ENCODE assay signal across 20 mouse cellular contexts in genomic region chr12:106327351-106327750, GRCm38 (mm10).
DNase-seq lines count a peak whose midpoint lies in the region; ATAC-seq and TF ChIP-seq lines count a peak whose summit lies in the region.
"Had no signal": no experiment of that assay in that cellular context is flagged by ENCODE, and none has a peak within 500 bp of the region (broad histone marks: within the 10 kb centered on the region; RNA-seq: fewer than 3 reads in every experiment).

No protein-coding gene starts in this region.

- H3K27me3 ChIP-seq in liver, embryonic 13.5 days: no peaks in the 10 kb centered on the region
- no peaks in the 10 kb centered on the region for H3K27me3 ChIP-seq in liver, postnatal 0 days (ENCODE audit: insufficient read depth, low read length)
- no peaks in the 10 kb centered on the region for H3K27me3 ChIP-seq in MEL (ENCODE audit: control insufficient read depth in 1 of 2, insufficient read depth in 2 of 2, low read length in 2 of 2)
- H3K27me3 ChIP-seq in hindbrain, embryonic 14.5 days (ENCODE audit: control insufficient read depth, insufficient read depth, low read length): peaks cover 62% of the 10 kb centered on the region
- H3K27me3 ChIP-seq: embryonic facial prominence, embryonic 12.5 days; forebrain, embryonic 13.5 days; forebrain, embryonic 15.5 days had no signal

- H3K27ac ChIP-seq in liver, embryonic 13.5 days: peak overlapping the region; percentile 34; the same call in 1 of the 2 replicates
- H3K27ac ChIP-seq in liver, postnatal 0 days (ENCODE audit: low read depth): no peak overlapping the region
- peak overlapping the region; percentile 72 for H3K27ac ChIP-seq in MEL (ENCODE audit: control insufficient read depth, low read depth, low read length)
- H3K27ac ChIP-seq in hindbrain, embryonic 14.5 days: no peak overlapping the region
- H3K27ac ChIP-seq: embryonic facial prominence, embryonic 10.5 days; embryonic facial prominence, embryonic 12.5 days; forebrain, embryonic 13.5 days; forebrain, embryonic 15.5 days had no signal

- no peak overlapping the region for H3K9ac ChIP-seq in liver, embryonic 13.5 days
- no peak overlapping the region for H3K9ac ChIP-seq in liver, postnatal 0 days (replicated peaks)
- H3K9ac ChIP-seq in MEL (ENCODE audit: control insufficient read depth, low read depth, low read length, poor library complexity, severe bottlenecking): no peak overlapping the region
- no peak overlapping the region for H3K9ac ChIP-seq in hindbrain, embryonic 14.5 days
- H3K9ac ChIP-seq: embryonic facial prominence, embryonic 12.5 days; forebrain, embryonic 13.5 days; forebrain, embryonic 15.5 days; forebrain, postnatal 0 days had no signal

- no peak overlapping the region for H3K4me2 ChIP-seq in liver, embryonic 13.5 days
- H3K4me2 ChIP-seq in liver, postnatal 0 days (ENCODE audit: low read depth, low read length): no peak overlapping the region
- no peak overlapping the region for H3K4me2 ChIP-seq in hindbrain, embryonic 14.5 days (replicated peaks)
- H3K4me2 ChIP-seq: embryonic facial prominence, embryonic 12.5 days; forebrain, embryonic 13.5 days; forebrain, embryonic 15.5 days had no signal

- WGBS in liver, embryonic 13.5 days (ENCODE audit: insufficient replicate concordance): 43% methylated on average over 5 of the region's 5 CpGs
- WGBS in liver, postnatal 0 days (ENCODE audit: insufficient replicate concordance): 64% methylated on average over 5 of the region's 5 CpGs
- 77% methylated on average over 5 of the region's 5 CpGs for WGBS in hindbrain, embryonic 14.5 days

- no peaks in the 10 kb centered on the region for H3K36me3 ChIP-seq in liver, embryonic 13.5 days
- no peaks in the 10 kb centered on the region for H3K36me3 ChIP-seq in liver, postnatal 0 days (replicated peaks; ENCODE audit: insufficient read depth, low read length)
- no peaks in the 10 kb centered on the region for H3K36me3 ChIP-seq in MEL (ENCODE audit: control insufficient read depth in 1 of 2, insufficient read depth in 2 of 2, low read length in 2 of 2)
- H3K36me3 ChIP-seq in hindbrain, embryonic 14.5 days (replicated peaks; ENCODE audit: control insufficient read depth, insufficient read depth): no peaks in the 10 kb centered on the region
- H3K36me3 ChIP-seq: embryonic facial prominence, embryonic 10.5 days; embryonic facial prominence, embryonic 12.5 days; forebrain, embryonic 15.5 days had no signal

- TF ChIP-seq EP300 in liver, postnatal 0 days (IDR thresholded peaks at IDR 0.05; ENCODE audit: low read depth): no peak
- TF ChIP-seq EP300 in MEL (IDR thresholded peaks at IDR 0.05; ENCODE audit: low read depth in 1 of 2, low read length in 2 of 2): peak in 1 of 2 experiments; percentile 69; a peak in 2 of 4 replicates

- no peak for TF ChIP-seq POLR2A in MEL (IDR thresholded peaks at IDR 0.05; ENCODE audit: control insufficient read depth in 1 of 2, insufficient read depth in 1 of 2, low read depth in 1 of 2, low read length in 2 of 2, poor library complexity in 1 of 2)

- H3K4me1 ChIP-seq in liver, embryonic 13.5 days (replicated peaks): no peaks in the 10 kb centered on the region
- no peaks in the 10 kb centered on the region for H3K4me1 ChIP-seq in liver, postnatal 0 days (ENCODE audit: insufficient read depth)
- H3K4me1 ChIP-seq in MEL (ENCODE audit: control insufficient read depth in 1 of 2, insufficient read depth in 2 of 2, low read length in 2 of 2): no peaks in the 10 kb centered on the region
- no peaks in the 10 kb centered on the region for H3K4me1 ChIP-seq in hindbrain, embryonic 14.5 days (replicated peaks; ENCODE audit: control insufficient read depth, insufficient read depth, low read length)
- H3K4me1 ChIP-seq: embryonic facial prominence, embryonic 10.5 days; embryonic facial prominence, embryonic 12.5 days had no signal

- no peaks in the 10 kb centered on the region for H3K79me2 ChIP-seq in MEL (ENCODE audit: control insufficient read depth, insufficient read depth, low read length, poor library complexity)

- peak; percentile 51 for ATAC-seq in liver, embryonic 13.5 days (ENCODE audit: low read depth)
- ATAC-seq in liver, postnatal 0 days: no peak
- no peak for ATAC-seq in hindbrain, embryonic 14.5 days (ENCODE audit: low FRiP score)
- ATAC-seq: activated CD4-positive, CD25-positive, alpha-beta regulatory T cell, adult 4 months; forebrain, embryonic 13.5 days; forebrain, embryonic 15.5 days; forebrain, postnatal 0 days; Patski had no signal

- no peak for DNase-seq in liver, embryonic 13.5 days
- DNase-seq in liver, postnatal 0 days: no peak
- peak; percentile 5 for DNase-seq in MEL (ENCODE audit: low read depth, low spot score)
- peak; percentile 2 for DNase-seq in c-Kit-positive CD71-positive TER-119-positive erythroid progenitor cells, embryonic 14.5 days (ENCODE audit: low spot score)
- no peak for DNase-seq in hindbrain, embryonic 14.5 days (ENCODE audit: low spot score)
- DNase-seq: adrenal gland, adult 8-10 months; adrenal gland, postnatal 14 days; adrenal gland, postnatal 36 days; cerebellum, adult 11 months; cerebellum, adult 18-20 months; cerebellum, adult 9-10 months; cerebellum, postnatal 10 days; cerebellum, postnatal 25 days had no signal

- no peak for TF ChIP-seq CTCF in liver, postnatal 0 days (IDR thresholded peaks at IDR 0.05; ENCODE audit: low read depth)
- TF ChIP-seq CTCF in MEL (IDR thresholded peaks at IDR 0.05 in 2 of 3, conservative IDR thresholded peaks at IDR 0.05 in 1 of 3; ENCODE audit: control insufficient read depth in 1 of 3, insufficient read depth in 1 of 3, low read depth in 2 of 3, low read length in 3 of 3, poor library complexity in 1 of 3, severe bottlenecking in 1 of 3): no peak

- peaks cover 18% of the 10 kb centered on the region for H3K9me3 ChIP-seq in liver, embryonic 13.5 days (replicated peaks)
- H3K9me3 ChIP-seq in liver, postnatal 0 days (ENCODE audit: low read length): peaks cover 2% of the 10 kb centered on the region
- no peaks in the 10 kb centered on the region for H3K9me3 ChIP-seq in MEL (replicated peaks; ENCODE audit: insufficient read depth, low read length)
- H3K9me3 ChIP-seq in hindbrain, embryonic 14.5 days (ENCODE audit: control insufficient read depth, low read length): no peaks in the 10 kb centered on the region
- H3K9me3 ChIP-seq: forebrain, embryonic 13.5 days; forebrain, embryonic 15.5 days had no signal

- no peak for TF ChIP-seq RAD21 in MEL (IDR thresholded peaks at IDR 0.05; ENCODE audit: low read depth, low read length)

- H3K4me3 ChIP-seq in liver, embryonic 13.5 days (replicated peaks): no peak overlapping the region
- no peak overlapping the region for H3K4me3 ChIP-seq in liver, postnatal 0 days (ENCODE audit: low read depth, low read length)
- no peak overlapping the region; a peak in 1 of 4 replicates for H3K4me3 ChIP-seq in MEL (ENCODE audit: control insufficient read depth in 1 of 2, insufficient read depth in 1 of 2, low read depth in 2 of 2, low read length in 2 of 2)
- H3K4me3 ChIP-seq in hindbrain, embryonic 14.5 days (replicated peaks; ENCODE audit: low read length): no peak overlapping the region
- H3K4me3 ChIP-seq: embryonic facial prominence, embryonic 10.5 days; embryonic facial prominence, embryonic 12.5 days; forebrain, embryonic 13.5 days; forebrain, embryonic 15.5 days had no signal

TF ChIP-seq in MEL, 35 proteins besides CTCF, POLR2A, EP300 and RAD21:
- 0 out of 2 replicates have a peak, but pooled peaks have one; percentile 11 for TF ChIP-seq MYB (IDR thresholded peaks at IDR 0.05; ENCODE audit: low read depth, low read length)
- TF ChIP-seq TCF12 (IDR thresholded peaks at IDR 0.05; ENCODE audit: low read depth, low read length): peak; percentile 72
- no peak for TF ChIP-seq SMC3 (IDR thresholded peaks at IDR 0.05; ENCODE audit: low read depth, low read length)

Comparison
In these comparisons a context has a peak if more than half of its experiments do, and no peak if none do; other contexts are left out.
1. H3K27ac ChIP-seq: peak in liver, embryonic 13.5 days (single experiment) and MEL (single experiment); none in liver, postnatal 0 days (single experiment) and hindbrain, embryonic 14.5 days (single experiment).
2. DNase-seq: peak in MEL (single experiment) and c-Kit-positive CD71-positive TER-119-positive erythroid progenitor cells, embryonic 14.5 days (single experiment); none in liver, embryonic 13.5 days (single experiment), liver, postnatal 0 days (single experiment) and hindbrain, embryonic 14.5 days (single experiment).